Mouse (Mus musculus): ENCODE data around the gene Enox2. TPM values are rescaled to one million over a fixed set of nuclear protein-coding genes. Genes with fewer than 3 reads are reported as not detected.

Enox2 gene
- polyA plus RNA-seq, 1 experiment from 2014 or later, result 5.9 TPM

GRCm38 (mm10) chrX:48985653-48986052 is 302.4 kb downstream of the Enox2 start:
- H3K36me3 ChIP-seq (ENCODE audit: control insufficient read depth, insufficient read depth, low read length), result no peaks in the 10 kb centered on the region
- no peak overlapping the region for H3K27ac ChIP-seq (replicated peaks in 1 of 2; ENCODE audit: control insufficient read depth in 1 of 2, insufficient read depth in 1 of 2, low read depth in 2 of 2, low read length in 2 of 2)
- H3K9me3 ChIP-seq (ENCODE audit: control insufficient read depth, low read length), result no peaks in the 10 kb centered on the region
- no peak overlapping the region for H3K4me2 ChIP-seq (ENCODE audit: low read length)
- H3K9ac ChIP-seq (ENCODE audit: low read length), result no peak overlapping the region
- no peak for ATAC-seq (ENCODE audit: insufficient number of reproducible peaks, insufficient read depth, low FRiP score, low read depth)
- H3K27me3 ChIP-seq (ENCODE audit: control insufficient read depth, insufficient read depth, low read length), result no peaks in the 10 kb centered on the region
- 69% methylated on average over 5 of the region's 5 CpGs for WGBS
- H3K4me1 ChIP-seq (ENCODE audit: control insufficient read depth in 2 of 2, insufficient read depth in 2 of 2, low read length in 2 of 2), result no peaks in the 10 kb centered on the region
- H3K4me3 ChIP-seq (ENCODE audit: control insufficient read depth in 1 of 2, insufficient read depth in 1 of 2, low read depth in 1 of 2, low read length in 2 of 2), result no peak overlapping the region

- H3K9ac ChIP-seq (ENCODE audit: low read length), result no peak overlapping the region
- no peak for ATAC-seq (ENCODE audit: insufficient number of reproducible peaks, insufficient read depth, low FRiP score, low read depth)
- H3K4me1 ChIP-seq (ENCODE audit: control insufficient read depth in 2 of 2, insufficient read depth in 2 of 2, low read length in 2 of 2), result no peaks in the 10 kb centered on the region
- no peaks in the 10 kb centered on the region for H3K27me3 ChIP-seq (ENCODE audit: control insufficient read depth, insufficient read depth, low read length)
- H3K4me3 ChIP-seq (ENCODE audit: control insufficient read depth in 1 of 2, insufficient read depth in 1 of 2, low read depth in 1 of 2, low read length in 2 of 2), result no peak overlapping the region
- 60% methylated on average over 2 of the region's 2 CpGs for WGBS
- no peak overlapping the region for H3K4me2 ChIP-seq (ENCODE audit: low read length)
- no peaks in the 10 kb centered on the region for H3K9me3 ChIP-seq (ENCODE audit: control insufficient read depth, low read length)
- no peaks in the 10 kb centered on the region for H3K36me3 ChIP-seq (ENCODE audit: control insufficient read depth, insufficient read depth, low read length)
- H3K27ac ChIP-seq (replicated peaks in 1 of 2; ENCODE audit: control insufficient read depth in 1 of 2, insufficient read depth in 1 of 2, low read depth in 2 of 2, low read length in 2 of 2), result no peak overlapping the region
These were observed 303.6 kb downstream of the Enox2 start for GRCm38 (mm10) chrX:48984451-48984850.

Other genes starting within 250 kb of the Enox2 start
- gene Arhgap36, start 175.7 kb upstream of the Enox2 start, polyA plus RNA-seq (2014; fragmentation: Nextera tagmentation; extraction: Ambion mirVana), result 1.1 and 1.8 TPM in 2 replicates